In the genomic region with DNA sequence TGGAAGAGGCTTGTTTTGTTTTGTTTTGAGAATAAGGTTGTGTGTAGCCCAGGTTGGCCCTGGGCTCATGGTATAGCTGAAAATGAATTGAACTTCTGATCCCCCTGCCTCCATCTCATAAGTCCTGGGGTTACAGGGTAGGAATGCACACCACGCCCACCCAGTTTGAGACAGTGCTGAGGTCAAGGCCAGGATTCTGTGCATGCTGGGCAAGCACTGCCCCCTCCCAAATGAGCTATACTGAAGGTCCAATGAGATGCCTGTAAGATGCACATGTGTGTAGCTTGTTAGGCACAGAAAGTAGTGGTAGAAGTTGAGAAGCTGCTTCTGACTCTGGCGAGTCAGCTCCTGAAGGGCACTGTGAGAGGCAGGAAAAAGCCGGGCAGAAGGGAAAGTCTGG, we compare ENCODE assay signal across 26 mouse cellular contexts. TPM values are rescaled to one million over a fixed set of nuclear protein-coding genes. Genes with fewer than 3 reads are reported as not detected.
DNase-seq lines count a peak whose midpoint lies in the region; ATAC-seq and TF ChIP-seq lines count a peak whose summit lies in the region.
"Had no signal": no experiment of that assay in that cellular context is flagged by ENCODE, and none has a peak within 500 bp of the region (broad histone marks: within the 10 kb centered on the region; RNA-seq: fewer than 3 reads in every experiment).

No protein-coding gene starts in this region.

- H3K9ac ChIP-seq in hindbrain, embryonic 11.5 days (ENCODE audit: low read depth, low read length) = no peak overlapping the region

- H3K4me3 ChIP-seq in E14TG2a.4 (replicated peaks; ENCODE audit: low read length) = peak overlapping the region; percentile 17; the same call in 1 of the 2 replicates
- H3K4me3 ChIP-seq in hindbrain, embryonic 11.5 days (ENCODE audit: low read depth, low read length) = no peak overlapping the region

- H3K27ac ChIP-seq in hindbrain, embryonic 11.5 days (ENCODE audit: low read depth, low read length) = no peak overlapping the region

- H3K27me3 ChIP-seq in E14TG2a.4 (ENCODE audit: insufficient read depth, low read length) = peaks cover 10% of the 10 kb centered on the region
- no peaks in the 10 kb centered on the region for H3K27me3 ChIP-seq in hindbrain, embryonic 11.5 days (ENCODE audit: control insufficient read depth, insufficient read depth, low read length)
- H3K27me3 ChIP-seq: CH12.LX, Patski had no signal

- 65% methylated on average over 3 of the region's 3 CpGs for WGBS in hindbrain, embryonic 11.5 days

- ATAC-seq in activated CD4-positive, CD25-positive, alpha-beta regulatory T cell, adult 4 months = no peak
- no peak for ATAC-seq in hindbrain, embryonic 11.5 days (ENCODE audit: low FRiP score)
- ATAC-seq: CD4-positive, CD25-positive, alpha-beta regulatory T cell, adult 4 months; Patski had no signal

- no peak overlapping the region for H3K4me2 ChIP-seq in hindbrain, embryonic 11.5 days (replicated peaks; ENCODE audit: low read depth, low read length)

- H3K9me3 ChIP-seq in E14TG2a.4 (ENCODE audit: low read length) = 0 out of 2 replicates have a peak, but pooled peaks cover 4% of the 10 kb centered on the region
- H3K9me3 ChIP-seq in hindbrain, embryonic 11.5 days (ENCODE audit: control insufficient read depth, low read length) = no peaks in the 10 kb centered on the region
- H3K9me3 ChIP-seq: G1E had no signal

- TF ChIP-seq CTCF in E14TG2a.4 (conservative IDR thresholded peaks at IDR 0.05; ENCODE audit: low read length) = no peak

- DNase-seq in ES-CJ7 (ENCODE audit: low read depth, low spot score) (peak; percentile 63), R1 (ENCODE audit: low read depth, low spot score) (peak; percentile 64)
- DNase-seq in right cerebral cortex, adult 18-20 months = no peak
- DNase-seq in hindbrain, embryonic 11.5 days (ENCODE audit: low spot score) = no peak
- DNase-seq: adrenal gland, adult 2 months; adrenal gland, adult 8-10 months; adrenal gland, postnatal 10 days; adrenal gland, postnatal 14 days; adrenal gland, postnatal 25 days; adrenal gland, postnatal 36 days; B cell, adult 2 months; cerebellum, adult 11 months; cerebellum, adult 11-12 months; cerebellum, adult 18-20 months; cerebellum, adult 8-10 months; cerebellum, adult 9-10 months; cerebellum, adult 9-11 months had no signal

- H3K36me3 ChIP-seq in E14TG2a.4 (ENCODE audit: insufficient read depth, low read length) = no peaks in the 10 kb centered on the region
- no peaks in the 10 kb centered on the region for H3K36me3 ChIP-seq in hindbrain, embryonic 11.5 days (ENCODE audit: control insufficient read depth, insufficient read depth, low read length)
- H3K36me3 ChIP-seq: G1E had no signal

- peaks cover 26% of the 10 kb centered on the region for H3K4me1 ChIP-seq in E14TG2a.4 (replicated peaks; ENCODE audit: low read depth, low read length)
- H3K4me1 ChIP-seq in hindbrain, embryonic 11.5 days (replicated peaks; ENCODE audit: control insufficient read depth, insufficient read depth, low read length) = no peaks in the 10 kb centered on the region

RNA-seq across cellular contexts. Expression of a gene that starts 18.1 kb away (rescaled TPM):
- polyA plus RNA-seq in activated CD4-positive, CD25-positive, alpha-beta regulatory T cell, adult 4 months (2017; shearing (Covaris generic)) = not detected
- not detected in 2 replicates for polyA plus RNA-seq in hindbrain, embryonic 11.5 days (2014; fragmentation: Nextera tagmentation; extraction: Ambion mirVana)
- polyA plus RNA-seq: adrenal gland, adult 2 months; brain, embryonic 14.5 days; C2C12; CD4-positive, CD25-positive, alpha-beta regulatory T cell, adult 4 months; cerebellum, adult 2 months; G1E; Patski had no signal

Comparison
In these comparisons a context has a peak if more than half of its experiments do, and no peak if none do; other contexts are left out.
1. DNase-seq: peak in ES-CJ7 (single experiment) and R1 (single experiment); none in right cerebral cortex, adult 18-20 months (single experiment) and hindbrain, embryonic 11.5 days (single experiment).